Mouse (Mus musculus) cerebellum, adult 2 months (tissue): ENCODE data around the gene Elk3. TPM values are rescaled to one million over a fixed set of nuclear protein-coding genes. Genes with fewer than 3 reads are reported as not detected.

Experiments used
- DNase-seq, 2 experiments: peaks; one replicate each; pipeline ENCODE4 v3.0.0; 2021
- H3K27ac ChIP-seq: fragments of 200-500 bp; 2 replicates; pipeline ENCODE4 v1.5.1; 2012; ENCODE audit warnings: low read length, control low read depth, inconsistent platforms; ENCODE audit not compliant: insufficient read depth
- H3K27me3 ChIP-seq: fragments of 200-500 bp; 2 replicates; pipeline ENCODE4 v1.6.1; 2012; ENCODE audit warnings: inconsistent platforms, mild to moderate bottlenecking, low read length, moderate library complexity; ENCODE audit not compliant: control insufficient read depth, insufficient read depth
- H3K4me1 ChIP-seq: fragments of 200-500 bp; 2 replicates; pipeline ENCODE4 v1.6.1; 2011; ENCODE audit warnings: low read length; ENCODE audit not compliant: control insufficient read depth, insufficient read depth
- H3K4me3 ChIP-seq: fragments of 200-500 bp; replicated peaks from 2 replicates; pipeline ENCODE3; 2011; ENCODE audit warnings: mild to moderate bottlenecking, low read depth, low read length, control low read depth; ENCODE audit not compliant: insufficient read depth
- CTCF ChIP-seq: fragments of 200-500 bp; IDR thresholded peaks from 2 replicates; pipeline ENCODE4 v1.5.1; 2011; ENCODE audit warnings: low read depth, mild to moderate bottlenecking, control low read depth, low read length, moderate library complexity, borderline replicate concordance; ENCODE audit not compliant: insufficient read depth
- POLR2A ChIP-seq: fragments of 200-500 bp; IDR thresholded peaks from 2 replicates; pipeline ENCODE4 v1.6.1; 2011; ENCODE audit warnings: low read length, control low read depth, borderline replicate concordance; ENCODE audit not compliant: insufficient read depth
- WGBS: fragments of 180-500 bp; shearing (Covaris S2); methylation state at CpG from one replicate; pipeline ENCODE4 v1.1.7; 2018; 5-methylcytosine and 5-hydroxymethylcytosine counted together
- polyA plus RNA-seq: library from polyadenylated mRNA; depleted of rRNA; stranded (reverse); fragments of >200 nt; gene quantifications from 2 replicates; pipeline ENCODE4 v1.2.3, GENCODE M21; 2012

The Elk3 gene
- polyA plus RNA-seq, 1 experiment = 5.9 TPM

DNA sequence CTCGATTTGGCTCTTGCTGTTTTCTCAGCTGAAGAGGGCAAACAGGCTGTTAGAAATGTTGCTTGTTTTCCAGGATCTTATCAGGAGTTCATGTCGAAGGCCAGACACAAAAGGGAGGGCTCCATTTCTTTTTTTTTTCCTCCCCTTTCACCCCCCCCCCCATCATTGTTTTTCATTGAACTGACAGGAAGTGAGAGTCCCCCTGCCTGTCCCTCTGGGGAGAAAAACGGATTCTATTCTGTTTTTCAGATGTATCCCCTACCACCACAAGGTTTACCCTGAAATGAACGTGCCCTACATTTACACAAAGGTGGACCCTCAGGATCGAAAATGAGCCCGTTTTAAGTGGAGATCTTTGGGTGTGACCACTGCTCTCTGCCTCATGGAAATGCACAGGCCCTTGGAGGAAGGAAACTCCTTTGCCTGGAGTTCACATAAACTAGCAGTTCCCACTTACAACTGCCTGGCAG, 25.6 kb upstream of the Elk3 start:
- H3K27ac ChIP-seq = no peak overlapping the region
- no peaks in the 10 kb centered on the region for H3K4me1 ChIP-seq
- H3K27me3 ChIP-seq = no peaks in the 10 kb centered on the region
- no peak for TF ChIP-seq POLR2A
- TF ChIP-seq CTCF = no peak
- 81% methylated on average over 6 of the region's 6 CpGs for WGBS
- H3K4me3 ChIP-seq = no peak overlapping the region
- no peak for DNase-seq

DNA sequence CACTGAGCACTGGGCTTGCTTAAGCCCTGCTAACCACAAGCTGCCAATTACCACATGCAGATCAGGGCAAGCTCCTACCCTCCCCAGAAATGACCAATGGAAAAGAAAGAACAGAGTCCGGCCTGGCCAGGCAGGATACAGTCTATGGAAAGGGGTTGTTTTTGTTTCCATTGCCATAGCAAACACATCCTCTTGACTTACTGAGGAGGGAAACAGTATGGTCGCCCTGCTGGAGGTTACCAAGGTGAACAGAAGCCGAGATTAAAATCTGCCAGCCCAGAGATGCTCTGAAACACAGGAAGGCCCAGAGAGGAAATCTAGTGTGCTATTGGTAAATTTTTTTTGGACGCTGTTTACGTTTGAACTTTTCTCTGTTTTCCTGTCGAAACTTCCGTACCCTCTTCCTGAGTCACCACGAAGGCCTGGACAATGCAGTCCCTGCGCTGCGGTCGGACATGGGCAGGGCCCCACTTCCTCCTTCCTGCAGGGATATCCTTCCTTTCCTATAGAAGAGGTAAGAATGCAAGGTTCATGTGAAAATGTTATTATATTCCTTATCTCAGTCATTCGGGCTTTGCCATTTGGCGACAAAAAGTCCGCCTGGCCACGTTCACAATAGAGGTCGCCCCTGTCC, 25.0 kb upstream of the Elk3 start:
- TF ChIP-seq POLR2A (no peak), CTCF (no peak)
- WGBS = 89% methylated on average over 16 of the region's 16 CpGs
- Histone ChIP-seq H3K4me1 (no peaks in the 10 kb centered on the region), H3K27ac (no peak overlapping the region), H3K27me3 (no peaks in the 10 kb centered on the region), H3K4me3 (no peak overlapping the region)
- DNase-seq = no peak

DNA sequence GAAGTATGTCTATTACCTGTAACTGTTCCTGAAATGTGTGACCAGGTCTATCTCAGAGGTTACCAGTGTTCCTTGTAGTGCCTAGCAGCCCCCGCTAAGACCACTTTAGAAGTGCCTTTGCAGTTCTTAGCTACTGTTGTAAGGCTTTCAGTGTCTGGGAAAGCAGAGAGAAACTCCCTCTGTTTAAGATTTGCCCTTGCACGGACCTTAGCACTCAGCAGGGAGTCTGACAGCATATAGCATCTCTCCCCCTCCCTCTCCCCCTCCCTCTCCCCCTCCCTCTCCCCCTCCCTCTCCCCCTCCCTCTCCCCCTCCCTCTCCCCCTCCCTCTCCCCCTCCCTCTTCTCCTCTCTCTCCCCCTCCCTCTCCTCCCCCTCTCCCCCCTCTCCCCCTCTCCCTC, 24.1 kb upstream of the Elk3 start:
- H3K4me3 ChIP-seq = no peak overlapping the region
- DNase-seq = no peak
- no peak overlapping the region for H3K27ac ChIP-seq
- no peak for TF ChIP-seq POLR2A
- no peak for TF ChIP-seq CTCF
- WGBS = 61% methylated on average over 2 of the region's 2 CpGs
- H3K4me1 ChIP-seq = no peaks in the 10 kb centered on the region
- no peaks in the 10 kb centered on the region for H3K27me3 ChIP-seq

DNA sequence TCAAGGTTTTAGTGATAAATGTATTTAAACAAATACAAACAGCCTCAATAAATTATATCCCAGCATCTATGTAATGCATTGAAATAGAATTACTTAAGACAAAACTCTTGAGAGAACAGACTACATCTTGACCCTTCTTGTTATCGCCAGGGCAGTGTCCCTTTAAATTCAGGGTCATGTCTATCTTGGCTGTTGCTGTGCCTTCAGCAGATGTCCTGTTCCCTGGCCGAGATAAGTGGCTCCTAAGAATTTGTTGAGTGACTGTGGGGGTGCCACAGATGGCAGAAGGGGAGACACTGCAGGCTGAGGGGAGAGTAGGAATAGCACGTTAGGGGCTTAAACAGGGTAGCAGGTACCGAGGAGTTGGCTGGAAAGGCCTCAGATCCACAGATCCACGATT, 22.3 kb upstream of the Elk3 start:
- H3K4me1 ChIP-seq = no peaks in the 10 kb centered on the region
- no peak for DNase-seq
- H3K4me3 ChIP-seq = no peak overlapping the region
- H3K27ac ChIP-seq = no peak overlapping the region
- H3K27me3 ChIP-seq = no peaks in the 10 kb centered on the region
- WGBS = 50% methylated on average over 5 of the region's 5 CpGs
- TF ChIP-seq POLR2A = no peak
- TF ChIP-seq CTCF = no peak

DNA sequence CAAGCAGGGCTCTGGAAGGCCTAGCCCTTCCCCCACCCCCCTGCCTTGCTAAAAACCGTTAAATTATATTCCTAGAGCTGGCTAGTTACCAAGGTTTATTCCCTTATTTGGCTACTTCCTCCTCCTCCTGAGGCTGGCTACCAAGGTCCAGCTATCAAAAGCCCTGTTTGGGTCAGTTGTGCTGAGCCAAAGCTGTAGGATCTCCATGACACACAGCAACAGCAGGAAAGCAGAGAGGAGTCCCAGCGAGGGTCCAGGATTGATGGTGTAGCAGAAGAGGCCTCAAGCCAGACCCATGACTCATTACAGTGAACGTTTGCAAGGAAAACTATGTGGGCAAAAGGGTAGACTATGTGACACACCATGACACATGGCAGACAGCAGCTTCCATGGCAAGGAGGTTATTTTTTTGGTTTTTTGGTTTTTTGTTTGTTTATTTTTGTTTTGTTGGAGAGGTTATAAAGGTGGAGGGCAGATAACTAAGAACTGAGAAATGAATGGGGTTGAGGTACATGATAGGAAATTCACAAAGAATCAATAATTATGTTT, 21.4 kb upstream of the Elk3 start:
- Histone ChIP-seq H3K4me1 (no peaks in the 10 kb centered on the region), H3K27ac (no peak overlapping the region), H3K4me3 (no peak overlapping the region), H3K27me3 (no peaks in the 10 kb centered on the region)
- no peak for DNase-seq
- WGBS = 38% methylated on average over 3 of the region's 3 CpGs
- TF ChIP-seq POLR2A = no peak
- TF ChIP-seq CTCF = no peak

DNA sequence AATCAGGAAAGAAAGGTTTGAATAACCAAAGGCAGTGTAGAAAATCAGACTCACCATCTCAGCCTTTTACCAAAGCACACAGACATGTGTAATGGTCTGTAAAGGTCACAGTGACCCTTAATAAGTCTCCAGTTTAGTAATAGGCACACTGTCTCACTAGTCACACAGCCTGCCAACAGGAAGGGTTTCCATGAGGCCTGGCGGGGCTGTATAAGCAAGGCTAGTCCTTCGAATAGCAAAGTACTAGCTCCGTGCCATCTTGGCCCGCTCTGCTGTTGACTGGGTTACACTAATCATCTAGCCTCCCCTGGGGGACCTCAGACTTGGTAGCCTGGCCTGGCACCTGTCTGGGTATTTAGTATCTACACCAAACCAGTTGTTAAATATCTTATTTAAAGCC, 20.6 kb upstream of the Elk3 start:
- Histone ChIP-seq H3K4me3 (no peak overlapping the region), H3K27me3 (no peaks in the 10 kb centered on the region), H3K4me1 (no peaks in the 10 kb centered on the region), H3K27ac (no peak overlapping the region)
- DNase-seq = no peak
- TF ChIP-seq POLR2A (no peak), CTCF (no peak)
- WGBS = 53% methylated on average over 4 of the region's 4 CpGs

DNA sequence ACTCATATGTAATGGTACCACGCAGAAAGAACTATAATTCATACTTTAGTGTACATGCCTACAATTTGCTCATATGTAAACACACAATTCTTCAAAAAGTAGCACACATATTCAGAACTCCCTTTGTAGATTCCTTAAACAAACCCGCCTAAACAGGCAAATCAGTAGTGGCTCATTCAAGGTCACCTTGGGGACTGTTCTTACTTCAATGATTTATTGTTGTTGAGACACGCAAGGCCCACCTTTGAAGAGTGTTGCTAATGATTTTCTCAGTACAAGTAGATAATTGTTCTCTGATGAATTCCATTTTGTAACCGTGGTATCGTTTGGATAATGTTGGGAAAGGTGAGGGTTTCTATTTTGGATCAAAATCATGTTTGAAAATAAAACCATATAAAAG, 17.4 kb upstream of the Elk3 start:
- peaks cover 3% of the 10 kb centered on the region; the same call in 1 of the 2 replicates for H3K4me1 ChIP-seq
- H3K27ac ChIP-seq = no peak overlapping the region
- DNase-seq = no peak
- WGBS = 97% methylated on average over 5 of the region's 5 CpGs
- no peaks in the 10 kb centered on the region for H3K27me3 ChIP-seq
- TF ChIP-seq POLR2A (no peak), CTCF (no peak)
- H3K4me3 ChIP-seq = no peak overlapping the region

DNA sequence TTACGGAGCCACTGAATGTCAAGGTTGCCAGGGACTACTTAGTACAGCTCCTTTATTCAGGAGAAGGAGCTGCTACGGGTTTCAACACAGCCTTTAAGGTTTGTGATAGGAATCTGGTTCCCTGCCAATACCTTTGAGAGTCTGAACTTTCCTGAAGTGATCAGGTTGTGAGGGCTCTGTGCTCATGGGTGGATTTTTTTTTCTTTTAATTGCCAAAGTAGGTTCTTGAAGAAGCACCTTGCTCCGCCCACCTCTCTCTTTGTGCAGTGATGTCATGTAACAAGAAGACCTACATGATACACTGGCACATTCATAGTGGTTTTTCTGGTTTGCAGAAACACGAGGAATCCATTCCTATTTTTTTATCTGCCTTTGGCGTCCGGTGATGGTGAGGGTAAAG, 16.3 kb upstream of the Elk3 start:
- DNase-seq = no peak
- Histone ChIP-seq H3K4me1 (peaks cover 3% of the 10 kb centered on the region; the same call in 1 of the 2 replicates), H3K27ac (no peak overlapping the region), H3K4me3 (no peak overlapping the region), H3K27me3 (no peaks in the 10 kb centered on the region)
- TF ChIP-seq CTCF (no peak), POLR2A (no peak)
- WGBS = 93% methylated on average over 6 of the region's 6 CpGs
